Mouse (Mus musculus): ENCODE data around the gene Ruvbl1.

- no peak for TF ChIP-seq POLR2A (IDR thresholded peaks at IDR 0.05; ENCODE audit: low read depth, low read length)
- TF ChIP-seq CTCF (IDR thresholded peaks at IDR 0.05; ENCODE audit: extremely low read depth, insufficient read depth, insufficient read length, insufficient replicate concordance), result no peak
Measured at GRCm38 (mm10) chr6:88465181-88465920, at the start of gene Ruvbl1.
